Mouse (Mus musculus) thymus, postnatal 4 days (tissue): Measurements from ENCODE around the gene Uvrag.

Source experiments
- DNase-seq: peaks from one replicate; pipeline ENCODE4 v3.0.0; 2021

The Uvrag gene

DNA sequence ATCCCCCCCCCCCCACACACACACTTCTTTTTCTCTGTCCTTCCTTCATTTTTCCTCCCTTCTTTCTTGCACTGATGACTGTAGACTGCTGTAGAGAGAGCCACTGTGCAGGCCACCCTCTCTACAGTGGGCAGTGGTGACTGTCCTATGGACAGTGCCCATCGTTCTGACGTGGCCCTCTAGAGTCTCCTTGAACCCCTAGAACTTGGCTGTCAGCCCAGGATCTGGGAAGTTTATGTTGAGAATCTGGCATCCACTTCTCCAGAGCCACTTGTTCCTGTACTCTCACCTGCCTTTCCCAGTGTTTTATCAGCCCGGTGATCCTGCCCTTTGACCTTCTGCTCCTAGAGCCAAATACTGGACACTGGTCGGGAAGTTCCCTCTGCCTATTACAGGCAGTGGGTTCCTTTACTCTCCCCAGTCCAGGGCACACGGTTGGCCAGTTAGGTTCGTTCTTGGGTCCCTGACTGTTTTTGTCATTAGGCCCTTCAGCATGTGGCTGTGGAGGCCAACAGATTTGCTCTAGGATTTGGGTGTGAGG is 266.5 kb downstream of the Uvrag start:
- no peak for DNase-seq

DNA sequence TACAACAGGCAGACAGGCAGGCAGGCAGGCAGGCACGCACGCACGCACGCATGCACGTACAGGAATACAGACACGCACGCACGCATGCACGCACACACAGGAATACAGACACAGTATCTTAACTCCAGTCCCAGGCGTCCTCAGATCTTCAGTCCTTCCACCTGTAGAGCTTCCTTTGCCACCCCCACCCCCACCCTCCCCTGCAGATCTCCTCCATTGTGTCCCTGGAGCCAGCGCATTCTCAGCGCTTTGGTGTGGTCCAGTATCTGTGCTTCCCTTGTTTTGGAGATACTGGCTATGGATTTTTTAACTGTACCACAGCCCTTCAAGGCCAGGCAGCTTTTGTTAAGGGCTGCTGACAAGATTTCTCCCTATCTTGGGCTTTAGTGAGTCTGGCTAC is 267.6 kb downstream of the Uvrag start:
- DNase-seq, result no peak

DNA sequence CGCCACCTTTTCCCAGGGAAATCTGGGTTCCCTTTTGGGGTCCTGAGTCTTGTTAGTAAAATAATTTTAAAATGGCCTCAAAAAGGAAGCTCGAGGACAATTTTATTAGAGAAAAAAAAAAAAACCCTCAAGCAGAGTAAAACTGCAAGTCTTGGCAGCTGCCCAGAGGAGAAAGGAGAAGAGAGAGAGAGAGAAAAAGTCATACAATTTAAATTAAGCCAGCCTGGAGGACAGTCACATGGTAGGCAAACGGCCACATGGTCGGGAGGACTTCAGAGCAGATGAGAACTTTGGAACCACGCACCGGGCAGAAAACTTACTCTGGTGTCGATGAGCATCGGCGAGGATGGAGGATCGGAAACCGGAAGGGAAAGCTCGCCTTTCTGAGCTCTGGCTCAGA is 269.1 kb downstream of the Uvrag start:
- DNase-seq, result no peak

DNA sequence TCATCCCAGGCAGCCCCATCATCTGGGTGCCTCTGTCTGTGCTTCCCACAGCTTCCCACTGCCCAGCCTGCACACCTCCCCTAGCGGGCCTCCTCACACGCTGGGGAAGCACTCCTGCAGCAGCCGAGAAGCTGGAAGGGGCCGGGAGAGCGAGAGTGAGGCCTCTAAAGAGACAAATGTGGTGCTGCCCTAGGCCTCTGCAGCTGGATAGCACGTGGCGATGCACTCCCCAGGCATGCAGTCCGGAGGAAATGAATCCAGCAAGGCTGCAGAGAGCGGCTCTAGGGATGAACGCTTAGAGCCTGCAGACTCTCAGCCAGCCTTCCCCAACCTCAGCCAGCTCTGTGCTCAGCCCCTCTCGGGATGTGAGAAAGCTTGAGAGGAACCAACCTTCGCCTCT is 270.1 kb downstream of the Uvrag start:
- DNase-seq, result no peak

DNA sequence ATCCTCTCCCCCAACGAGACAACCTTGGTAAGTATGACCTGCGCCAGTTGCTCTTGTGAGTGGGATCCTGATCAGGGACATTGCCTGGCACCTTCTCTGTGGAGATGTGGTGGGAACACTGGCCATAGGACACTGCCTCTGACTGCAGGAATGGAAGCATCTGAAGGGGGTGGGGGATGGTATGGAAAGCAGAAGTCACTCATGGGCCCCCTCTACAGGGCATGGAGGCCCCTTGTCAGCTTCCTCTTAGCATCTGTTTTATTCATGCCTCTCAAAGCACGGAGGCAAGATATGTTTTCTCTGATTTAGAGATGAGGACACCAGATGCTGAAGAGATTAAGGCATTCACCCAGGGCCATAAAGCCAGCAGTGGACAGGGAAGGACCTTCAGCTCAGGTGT is 271.9 kb downstream of the Uvrag start:
- DNase-seq, result peak; percentile 28

DNA sequence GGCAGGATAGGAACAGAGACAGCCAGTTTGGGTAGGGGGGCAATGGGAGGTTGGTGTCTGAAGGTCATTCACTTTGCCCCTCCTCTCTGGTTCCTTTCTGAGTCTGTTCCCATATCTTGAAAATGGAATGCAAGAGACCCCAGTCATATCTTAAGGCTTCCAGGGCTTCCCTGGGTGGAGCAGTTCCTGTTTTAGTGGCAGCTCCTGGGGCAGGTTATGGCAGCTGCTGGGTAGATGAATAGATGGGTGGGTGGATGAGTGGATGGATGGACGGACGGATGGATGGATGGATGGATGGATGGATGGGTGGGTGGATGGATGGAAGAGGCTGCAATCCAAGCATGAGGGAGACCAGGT is 273.2 kb downstream of the Uvrag start:
- DNase-seq, result no peak

DNA sequence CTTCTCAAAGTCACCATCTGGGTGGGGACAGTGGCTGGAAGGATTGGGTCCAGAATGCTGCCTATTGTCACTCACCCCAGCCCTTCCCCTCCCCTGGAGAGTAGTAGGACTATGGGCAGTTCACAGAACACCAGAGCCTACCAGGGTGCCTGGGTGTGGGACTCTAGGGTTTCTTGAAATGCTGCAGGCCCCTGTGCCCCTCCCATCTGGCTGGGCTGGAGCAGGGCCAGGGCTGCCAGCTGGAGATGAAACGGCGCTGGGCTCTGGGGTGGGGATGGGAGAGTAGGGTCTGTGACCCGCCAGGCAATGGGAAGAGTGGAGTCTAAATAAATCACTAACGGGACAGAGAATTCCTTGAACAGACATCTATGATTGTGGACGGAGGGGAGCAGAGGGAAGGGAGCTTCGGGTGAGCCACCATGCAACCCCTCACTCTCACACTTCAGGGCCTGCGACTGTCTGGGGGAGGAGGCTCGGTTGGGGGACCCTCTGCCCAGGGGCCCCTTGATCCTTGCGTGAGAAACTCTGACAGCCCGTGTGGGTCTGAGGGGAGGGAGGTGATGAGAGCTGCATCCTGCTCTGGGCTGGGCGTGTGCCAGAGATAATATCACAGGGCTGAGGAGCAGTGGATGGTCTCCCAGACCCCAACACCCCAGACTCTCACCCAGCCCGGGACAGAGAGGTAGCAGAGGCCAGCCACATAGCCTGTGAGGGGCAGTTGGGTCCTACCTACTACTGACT is 273.7 kb downstream of the Uvrag start:
- no peak for DNase-seq

DNA sequence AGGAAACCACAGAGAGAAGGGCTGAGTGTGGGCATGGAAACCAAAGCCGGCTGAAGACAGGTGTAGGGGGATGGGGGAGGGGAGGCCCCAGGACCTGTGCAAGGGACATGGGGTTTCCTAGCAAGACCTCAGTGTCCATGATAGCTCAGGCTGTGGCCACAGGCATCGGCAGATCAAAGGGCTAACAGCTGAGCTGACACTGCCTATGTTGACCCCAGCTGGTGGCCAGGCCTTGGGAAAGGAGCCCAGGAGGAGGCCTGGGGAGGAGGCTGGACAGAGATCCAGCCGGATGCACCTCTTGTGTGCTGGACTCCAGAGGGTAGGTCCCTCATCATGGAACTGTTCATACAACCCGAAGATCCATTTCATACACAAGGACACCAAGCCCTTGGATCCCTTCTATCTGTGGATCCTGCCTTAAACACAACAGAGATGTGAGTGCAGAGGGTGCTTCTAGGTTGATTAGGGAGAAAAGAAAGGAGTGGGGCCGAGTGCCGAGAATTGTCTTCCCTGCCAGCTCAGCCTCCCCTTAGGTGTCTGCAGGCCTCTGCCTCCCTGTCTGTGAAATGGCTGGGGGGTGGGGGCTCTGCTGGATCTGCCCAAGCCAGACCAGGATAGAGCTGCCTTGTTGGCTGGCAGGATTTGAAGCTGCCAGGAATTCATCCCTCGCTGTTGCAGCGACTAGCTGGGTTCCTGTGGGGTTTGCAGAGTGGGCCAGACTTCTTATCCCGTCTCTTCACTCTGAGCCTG is 276.8 kb downstream of the Uvrag start:
- no peak for DNase-seq

DNA sequence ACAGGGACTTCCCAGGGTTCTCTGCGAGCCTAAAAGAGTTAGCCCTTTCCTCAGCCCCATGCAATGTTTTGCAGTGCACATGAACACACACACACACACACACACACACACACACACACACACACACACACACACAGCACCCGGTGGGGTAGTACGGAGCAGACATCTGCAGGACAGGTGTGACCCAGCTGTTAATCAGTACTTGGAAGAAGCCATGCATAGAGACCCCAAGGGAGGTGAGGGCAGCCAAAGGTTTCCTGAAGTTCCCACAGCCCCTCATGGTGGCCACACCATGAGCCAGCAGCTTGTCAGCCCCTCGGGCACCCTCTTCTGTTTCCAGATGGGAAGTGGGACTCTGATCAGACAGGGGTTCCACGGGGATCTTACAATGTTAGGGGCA is 277.9 kb downstream of the Uvrag start:
- no peak for DNase-seq

DNA sequence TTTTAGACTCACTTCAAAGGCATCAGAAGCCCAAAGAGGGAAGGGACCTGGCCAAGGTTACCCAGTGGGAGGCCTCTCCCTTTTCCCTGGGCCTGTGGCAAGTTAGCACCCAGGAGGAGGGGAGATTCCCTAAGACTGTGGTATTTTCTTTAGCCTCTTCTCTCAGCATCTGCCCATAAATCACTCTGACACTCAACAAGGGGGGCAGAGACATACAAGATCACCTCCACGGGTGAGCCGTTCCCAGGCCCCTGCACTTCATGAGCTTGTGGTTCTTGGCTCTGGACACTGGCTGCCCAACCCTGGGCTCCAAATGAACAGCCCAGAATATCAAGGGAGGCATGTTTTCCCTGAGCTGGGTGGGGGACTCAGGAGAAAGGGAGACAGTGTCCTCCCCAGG is 279.9 kb downstream of the Uvrag start:
- no peak for DNase-seq

DNA sequence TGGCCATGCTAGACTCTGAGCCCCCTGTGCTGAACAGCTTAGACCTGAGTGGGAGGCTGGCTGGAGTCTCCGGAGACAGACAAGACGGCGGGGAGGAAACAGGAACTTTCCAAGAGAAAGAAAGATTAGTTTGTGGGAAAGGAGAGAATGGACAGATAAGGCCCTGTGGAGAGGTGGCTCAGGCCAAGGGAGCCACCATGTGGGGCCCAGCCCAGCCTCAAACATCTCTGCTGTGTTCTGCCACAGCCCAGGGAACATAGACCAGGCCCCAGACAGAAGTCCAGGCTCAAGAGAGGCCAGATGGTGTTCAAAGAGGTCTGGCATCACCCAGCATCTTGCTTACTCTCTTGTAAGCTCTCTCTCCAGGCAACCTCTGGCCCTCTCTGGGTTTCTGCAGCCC is 283.8 kb downstream of the Uvrag start:
- no peak for DNase-seq

DNA sequence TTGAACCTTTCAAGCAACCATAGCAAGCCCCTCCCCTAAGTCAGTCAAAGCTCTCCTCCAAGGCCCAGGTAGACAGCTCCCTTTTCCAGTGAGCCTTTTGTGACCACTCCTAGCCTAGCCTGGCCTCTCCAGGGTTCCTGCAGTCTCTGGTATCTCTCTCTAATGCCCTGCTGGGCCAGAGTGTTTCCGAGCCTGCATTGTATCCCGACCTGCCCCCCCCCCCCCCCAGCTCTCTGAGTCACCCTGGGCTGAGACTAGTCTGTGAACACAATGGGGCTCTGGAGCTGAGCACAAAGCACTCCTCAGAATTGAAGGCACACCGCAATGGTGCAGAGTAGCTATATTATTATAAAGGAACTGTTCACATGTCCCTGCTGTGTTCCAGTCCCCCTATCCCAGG is 284.8 kb downstream of the Uvrag start:
- DNase-seq, result no peak

DNA sequence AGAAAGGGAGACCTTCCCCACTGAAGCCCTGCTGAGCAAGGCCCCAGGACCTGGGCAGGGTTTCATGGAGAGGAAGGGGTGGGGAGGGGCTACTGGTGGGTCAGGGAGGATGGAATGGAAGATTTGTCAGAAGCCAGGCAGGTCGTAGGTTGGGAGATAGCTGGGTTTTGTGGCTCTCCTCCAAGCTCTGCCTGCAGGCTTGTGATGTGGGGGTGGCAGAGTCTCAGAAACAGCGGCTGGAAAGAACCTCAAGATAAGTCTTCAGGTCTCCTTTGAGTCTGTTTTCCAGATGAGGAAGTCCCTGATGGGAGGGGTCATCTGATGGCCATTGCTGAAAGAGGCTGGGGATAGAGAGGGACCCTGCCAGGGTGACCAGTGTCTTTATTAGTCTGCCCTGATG is 285.6 kb downstream of the Uvrag start:
- no peak for DNase-seq

DNA sequence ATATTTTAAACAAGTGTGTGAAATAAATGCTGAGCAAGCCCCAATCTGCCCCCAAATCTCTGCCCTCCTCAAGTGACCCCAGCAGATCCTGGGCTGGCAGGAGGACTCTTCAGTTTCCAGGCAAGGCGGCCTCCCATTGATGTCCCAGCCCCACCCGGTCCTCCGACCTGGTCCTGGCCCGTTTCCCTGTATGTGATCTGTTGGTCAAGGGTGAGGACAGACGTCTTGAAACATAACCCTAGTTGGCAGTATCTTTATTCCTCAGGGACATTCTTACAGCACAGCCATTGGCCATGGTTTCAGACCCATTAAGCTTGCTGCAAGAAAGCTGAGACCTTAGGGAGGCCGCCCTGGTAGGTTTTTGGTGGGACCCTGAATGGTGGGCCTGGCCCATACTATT is 287.1 kb downstream of the Uvrag start:
- no peak for DNase-seq

DNA sequence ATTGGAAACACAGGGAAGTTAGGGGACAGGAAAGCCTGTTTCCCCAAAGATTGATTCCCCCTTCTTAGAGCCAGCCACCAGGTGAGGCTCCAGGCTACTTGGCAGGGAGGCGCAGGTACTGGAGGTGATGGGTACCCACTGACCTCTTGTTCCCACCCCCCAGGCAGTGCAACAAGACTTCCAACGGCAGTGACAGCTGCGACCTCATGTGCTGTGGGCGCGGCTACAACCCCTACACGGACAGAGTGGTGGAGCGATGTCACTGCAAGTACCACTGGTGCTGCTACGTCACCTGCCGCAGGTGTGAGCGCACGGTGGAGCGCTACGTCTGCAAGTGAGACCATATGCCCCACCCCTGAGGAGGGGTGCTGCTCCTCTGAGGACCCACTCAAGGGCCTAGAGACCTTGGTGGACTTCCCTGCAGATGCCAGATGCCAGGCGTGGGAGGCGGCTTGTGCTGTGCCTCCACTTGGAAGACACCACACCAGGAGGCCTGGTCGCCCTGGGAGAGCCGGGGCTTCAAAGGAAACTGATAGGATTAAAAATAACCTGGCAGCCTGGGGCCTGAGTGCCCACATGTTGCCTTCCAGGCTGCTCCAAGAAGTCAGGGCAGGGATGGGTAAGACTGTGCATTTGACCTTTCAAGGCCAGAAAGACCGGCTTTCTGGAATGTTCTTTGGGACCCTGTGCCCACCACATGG is 287.8 kb downstream of the Uvrag start:
- DNase-seq, result no peak

DNA sequence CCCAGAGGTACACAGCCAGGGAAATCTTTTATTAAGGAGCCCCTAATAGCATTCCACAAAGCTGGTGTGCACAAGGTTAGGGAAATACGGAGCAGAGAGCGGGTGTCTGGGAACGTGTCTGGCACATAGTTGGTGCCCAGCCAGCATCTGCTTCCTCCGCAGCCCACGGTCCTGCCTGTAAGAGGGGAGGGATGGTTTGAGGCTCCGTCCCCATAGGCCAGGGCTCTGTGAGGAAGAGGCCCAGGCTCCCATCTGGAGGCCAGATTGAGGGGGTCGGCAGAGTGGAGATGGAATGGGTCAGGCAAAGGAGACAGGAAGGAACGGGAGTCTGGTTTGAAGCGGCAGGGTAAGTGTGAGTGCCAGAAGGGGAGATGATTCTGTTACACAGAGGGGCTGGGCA is 289.7 kb downstream of the Uvrag start:
- DNase-seq, result no peak

DNA sequence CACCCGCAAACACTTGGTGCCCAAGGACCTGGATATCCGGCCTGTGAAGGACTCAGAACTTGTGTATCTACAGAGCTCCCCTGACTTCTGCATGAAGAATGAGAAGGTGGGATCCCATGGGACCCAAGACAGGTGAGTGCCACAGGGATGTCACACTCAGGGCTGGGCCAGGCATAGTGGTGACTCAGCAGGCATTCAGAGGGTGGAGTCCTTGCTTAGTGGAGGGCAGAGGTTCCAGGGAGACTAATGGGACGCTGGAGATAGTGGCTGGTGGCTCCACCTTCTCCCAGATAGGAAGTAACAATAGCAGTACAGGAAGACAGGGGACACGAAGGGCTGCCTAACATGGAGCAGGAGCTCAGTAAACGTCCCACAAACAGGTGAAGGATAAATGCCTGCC is 290.6 kb downstream of the Uvrag start:
- no peak for DNase-seq

DNA sequence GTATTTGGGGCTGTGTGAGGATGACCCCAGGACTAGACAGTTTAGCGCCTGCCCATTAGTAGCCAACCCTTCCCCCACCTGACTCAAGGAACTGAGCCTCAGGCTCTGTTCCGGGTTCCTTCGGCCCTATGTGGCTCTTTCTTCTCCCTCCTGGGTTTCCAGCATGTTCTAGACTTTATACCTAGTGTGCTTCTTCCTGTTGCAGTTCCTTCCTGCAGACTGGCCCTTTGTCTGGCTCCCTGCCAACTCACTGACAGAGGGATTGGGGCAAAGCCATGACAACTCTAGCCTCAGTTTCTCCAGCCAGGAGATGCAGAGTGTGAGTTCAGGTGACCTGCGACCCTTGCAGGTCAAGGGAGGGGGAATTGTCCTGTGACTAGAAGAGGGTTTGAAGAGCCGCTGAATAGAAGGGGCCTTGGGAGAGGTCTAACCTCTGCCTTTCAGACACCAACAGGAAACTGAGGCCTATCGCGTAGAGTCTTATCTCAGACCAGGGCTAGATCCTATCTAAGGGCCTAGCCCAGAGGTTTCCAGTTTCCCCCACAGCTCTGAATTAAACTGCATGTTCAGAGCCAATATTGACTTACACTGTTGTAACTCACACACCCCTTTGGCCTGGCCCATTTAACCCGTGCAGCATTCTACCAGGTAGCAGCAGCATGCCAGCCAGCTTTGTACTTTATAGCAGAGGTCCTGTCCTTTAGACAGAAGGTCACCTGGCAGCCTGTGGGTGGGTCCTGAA is 291.9 kb downstream of the Uvrag start:
- no peak for DNase-seq

DNA sequence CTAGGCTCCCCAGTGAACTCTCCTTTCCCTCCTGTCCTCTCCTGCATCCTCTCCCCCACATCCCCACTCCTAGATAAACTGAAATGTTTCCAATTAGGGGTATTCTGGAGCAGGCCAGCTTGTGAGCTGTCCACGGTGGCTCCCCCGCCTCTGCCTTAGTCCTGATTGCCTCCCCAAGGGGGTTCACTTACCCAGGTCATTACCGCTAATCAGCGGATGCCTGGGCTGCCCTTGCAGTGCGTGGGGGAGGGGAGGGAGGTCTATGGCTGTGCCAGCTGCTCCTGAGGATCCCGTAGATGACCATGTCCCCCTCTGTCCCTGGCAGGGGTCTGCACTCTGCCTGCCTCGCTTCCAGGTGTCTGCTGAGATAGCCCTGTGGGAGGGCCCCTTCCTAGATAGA is 297.3 kb downstream of the Uvrag start:
- no peak for DNase-seq

DNA sequence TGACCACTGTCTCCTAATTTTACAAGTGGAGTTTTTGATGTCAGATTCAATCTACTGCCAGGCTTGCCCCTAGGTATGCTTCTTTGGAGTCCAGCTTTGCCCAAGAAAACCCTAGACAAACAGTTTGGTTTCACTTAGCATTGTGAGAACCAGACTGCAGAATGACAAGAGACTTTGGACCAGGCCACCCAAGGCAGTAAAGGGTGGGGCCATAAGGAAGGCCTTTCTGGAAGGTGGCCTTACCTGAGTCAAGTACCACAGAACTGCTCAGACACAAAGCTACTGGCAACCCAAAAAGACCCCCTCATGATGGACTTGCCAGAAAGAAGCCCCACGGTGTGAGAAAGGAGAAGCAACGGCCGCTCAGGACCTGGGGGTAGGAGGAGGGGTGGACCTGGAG is 297.9 kb downstream of the Uvrag start:
- no peak for DNase-seq

DNA sequence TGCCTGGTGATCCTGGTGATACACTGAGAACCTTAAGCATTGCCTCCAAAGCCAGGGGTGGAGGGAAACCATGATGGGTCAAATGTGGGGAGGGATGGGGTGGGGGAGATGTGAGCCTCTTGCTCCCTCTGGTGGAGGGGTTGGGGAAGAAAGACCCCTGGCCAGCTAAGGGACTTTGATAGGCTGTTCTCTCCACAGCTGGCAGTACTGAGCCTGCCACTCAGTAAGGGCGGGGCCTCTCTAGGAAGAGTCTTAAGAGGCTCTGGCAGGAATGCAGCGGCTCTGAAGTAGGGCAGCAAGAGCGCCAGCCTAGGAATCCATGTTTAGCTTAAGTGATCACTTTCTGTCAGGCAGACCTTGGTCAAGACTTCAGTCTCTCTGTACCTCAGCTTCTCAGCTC is 299.1 kb downstream of the Uvrag start:
- peak; percentile 41 for DNase-seq

DNA sequence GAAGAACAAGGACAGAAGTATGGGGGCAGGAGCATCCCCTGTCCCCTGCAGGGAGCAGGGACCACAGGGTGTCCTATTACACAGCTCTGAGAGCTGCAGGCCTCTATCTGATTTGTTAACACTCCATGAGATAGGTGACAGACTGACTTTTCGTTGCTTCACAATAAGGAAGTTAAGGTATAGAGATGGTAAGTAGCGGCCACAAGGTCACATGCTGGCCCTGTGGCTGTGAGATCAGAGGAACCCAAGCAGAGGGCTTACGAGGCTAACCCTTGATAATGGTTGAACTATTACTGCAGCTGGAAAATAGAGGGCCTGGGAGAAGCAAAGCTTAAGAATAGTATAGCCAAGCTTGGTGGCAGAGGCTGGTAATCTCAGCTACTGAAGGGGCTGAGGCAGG is 300.2 kb downstream of the Uvrag start:
- DNase-seq, result no peak

DNA sequence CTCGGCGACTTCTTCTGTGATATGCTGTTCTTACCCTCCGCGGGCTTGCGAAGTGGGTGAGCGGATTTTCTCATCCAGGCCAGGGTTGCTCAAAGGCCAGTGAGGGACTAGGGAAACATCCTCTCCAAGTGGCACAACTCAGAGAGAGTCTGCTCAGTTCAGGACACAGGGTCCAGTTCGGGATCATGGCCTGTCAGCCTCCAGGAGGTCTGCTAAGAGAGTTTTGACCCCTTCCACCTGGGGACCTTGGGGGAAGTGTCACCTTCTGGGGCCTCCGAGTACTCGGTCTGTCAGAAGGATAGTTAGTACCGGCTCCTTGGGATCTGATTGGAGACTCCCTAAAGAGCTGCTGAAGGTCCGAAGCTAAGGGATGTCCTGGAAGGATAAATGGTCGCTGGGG is 301.6 kb downstream of the Uvrag start:
- DNase-seq, result no peak
